Mouse (Mus musculus) lung, postnatal 25 days (tissue): ENCODE data around the gene Mdm2.

Experiments used
- DNase-seq: peaks from one replicate; pipeline ENCODE4 v3.0.0; 2022; ENCODE audit warnings: low spot score

Gene Mdm2

DNA sequence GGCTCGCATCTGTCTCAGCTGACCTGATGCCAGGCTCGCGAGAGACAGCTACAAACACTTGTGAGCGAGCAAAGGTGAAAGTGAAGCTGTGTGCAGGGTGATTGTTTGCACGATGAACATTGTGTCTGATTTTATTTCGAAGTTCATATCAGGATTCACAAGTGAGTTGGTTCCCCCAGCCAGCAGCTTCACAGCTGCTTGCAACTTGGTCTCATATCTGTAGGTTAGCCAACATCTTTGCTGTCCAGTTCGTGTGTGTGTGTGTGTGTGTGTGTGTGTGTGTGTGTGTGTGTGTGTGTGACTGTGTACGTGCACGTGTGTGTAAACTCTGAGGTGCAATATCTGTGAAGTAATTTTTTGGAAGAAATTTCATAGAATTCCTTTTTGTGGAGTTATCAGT lies 55.1 kb downstream of the Mdm2 start:
- no peak for DNase-seq

DNA sequence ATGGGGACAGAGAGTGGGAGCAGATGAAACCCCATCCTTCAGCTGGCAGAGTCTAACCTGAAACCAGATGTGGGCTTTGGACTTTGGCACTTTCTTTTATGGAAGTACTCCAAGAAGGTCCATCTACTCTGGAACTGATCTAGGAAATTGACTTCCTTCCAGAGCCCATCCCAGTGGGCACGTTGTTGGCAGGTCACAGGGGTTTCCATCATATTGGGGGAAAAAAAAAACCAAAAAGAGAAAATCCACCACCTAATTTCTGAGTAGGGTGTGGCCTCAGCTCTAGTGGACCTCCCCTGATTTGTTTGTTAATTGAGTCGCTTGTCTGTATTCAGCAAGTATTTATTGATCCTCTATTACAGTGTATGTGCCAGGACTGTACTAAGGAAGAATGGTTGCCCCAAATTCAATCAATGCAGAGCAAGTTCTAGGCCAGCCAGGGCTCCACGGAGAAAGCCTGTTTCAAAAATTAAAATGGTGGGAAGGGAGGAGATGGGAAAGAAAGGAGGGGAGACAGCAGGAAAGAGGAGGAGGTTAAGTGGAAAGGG lies 55.9 kb downstream of the Mdm2 start:
- no peak for DNase-seq

DNA sequence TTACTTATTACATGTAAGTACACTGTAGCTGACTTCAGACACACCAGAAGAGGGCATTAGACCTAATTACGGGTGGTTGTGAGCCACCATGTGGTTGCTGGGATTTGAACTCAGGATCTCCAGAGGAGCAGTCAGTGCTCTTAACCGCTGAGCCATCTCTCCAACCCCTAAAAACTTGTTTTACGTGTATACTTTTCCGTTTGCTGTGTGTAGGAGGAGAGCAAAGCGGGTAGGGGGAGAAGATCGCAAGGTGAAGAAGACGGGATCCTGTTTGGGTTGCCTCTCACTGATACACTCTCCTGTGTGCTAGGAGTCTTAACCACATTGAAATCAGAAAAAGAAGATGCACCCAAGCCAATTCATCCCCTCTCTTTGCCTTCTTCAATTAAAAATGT lies 56.8 kb downstream of the Mdm2 start:
- DNase-seq: no peak

DNA sequence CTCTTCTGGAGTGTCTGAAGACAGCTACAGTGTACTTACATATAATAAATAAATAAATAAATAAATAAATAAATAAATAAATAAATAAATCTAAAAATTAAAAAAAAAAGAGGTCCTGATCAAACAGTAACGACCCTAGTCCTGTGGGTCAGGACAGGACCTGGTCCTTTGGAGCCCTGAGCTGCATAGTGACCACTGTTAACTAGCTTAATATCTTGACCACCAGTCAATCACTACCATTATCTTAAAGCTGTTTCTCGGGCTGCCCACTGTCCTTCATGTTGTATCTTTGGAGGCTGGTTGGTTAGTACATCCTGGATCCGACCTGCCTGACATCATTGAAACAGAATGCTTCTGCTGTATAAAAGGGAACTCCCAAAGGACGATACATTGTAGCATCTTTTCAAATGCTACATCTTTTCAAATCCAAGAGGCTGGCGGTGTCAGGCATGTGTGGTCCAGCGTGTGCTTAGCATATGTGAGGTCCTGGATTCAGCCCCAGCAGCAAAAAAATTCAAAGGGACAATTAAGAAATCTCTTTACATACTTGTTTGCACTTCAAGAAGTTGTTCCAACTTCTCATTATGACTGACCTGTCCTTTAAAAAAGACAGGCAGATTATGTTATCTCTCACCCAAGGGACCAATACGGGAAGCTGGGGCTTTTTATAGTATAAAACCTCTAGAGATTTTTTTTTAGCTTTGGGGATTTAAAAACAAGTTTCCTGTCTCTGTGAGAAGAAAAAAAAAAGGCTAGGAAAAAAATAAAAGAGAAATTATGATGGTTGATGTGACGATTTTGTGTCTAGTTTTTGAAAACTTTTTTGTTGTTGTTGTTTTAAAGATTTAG lies 57.4 kb downstream of the Mdm2 start:
- DNase-seq: no peak

DNA sequence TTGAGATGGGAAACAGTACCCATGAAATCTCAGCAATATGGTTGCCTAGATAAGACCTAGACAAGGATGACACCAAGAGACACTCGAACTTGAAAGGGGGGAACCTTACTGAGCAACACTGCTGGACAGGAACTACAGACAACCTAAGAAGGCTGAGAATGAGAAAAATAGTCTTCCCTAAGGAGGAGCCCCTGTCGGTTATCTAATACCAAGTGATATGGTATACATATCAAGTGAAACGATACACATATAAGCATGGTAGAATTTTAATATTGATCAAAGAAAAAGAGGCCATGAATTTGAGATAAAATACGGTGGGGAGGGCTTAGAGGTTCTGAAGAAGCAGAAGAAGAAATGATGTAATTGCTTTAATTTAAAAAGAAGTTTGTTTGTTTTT lies 58.2 kb downstream of the Mdm2 start:
- DNase-seq: no peak

DNA sequence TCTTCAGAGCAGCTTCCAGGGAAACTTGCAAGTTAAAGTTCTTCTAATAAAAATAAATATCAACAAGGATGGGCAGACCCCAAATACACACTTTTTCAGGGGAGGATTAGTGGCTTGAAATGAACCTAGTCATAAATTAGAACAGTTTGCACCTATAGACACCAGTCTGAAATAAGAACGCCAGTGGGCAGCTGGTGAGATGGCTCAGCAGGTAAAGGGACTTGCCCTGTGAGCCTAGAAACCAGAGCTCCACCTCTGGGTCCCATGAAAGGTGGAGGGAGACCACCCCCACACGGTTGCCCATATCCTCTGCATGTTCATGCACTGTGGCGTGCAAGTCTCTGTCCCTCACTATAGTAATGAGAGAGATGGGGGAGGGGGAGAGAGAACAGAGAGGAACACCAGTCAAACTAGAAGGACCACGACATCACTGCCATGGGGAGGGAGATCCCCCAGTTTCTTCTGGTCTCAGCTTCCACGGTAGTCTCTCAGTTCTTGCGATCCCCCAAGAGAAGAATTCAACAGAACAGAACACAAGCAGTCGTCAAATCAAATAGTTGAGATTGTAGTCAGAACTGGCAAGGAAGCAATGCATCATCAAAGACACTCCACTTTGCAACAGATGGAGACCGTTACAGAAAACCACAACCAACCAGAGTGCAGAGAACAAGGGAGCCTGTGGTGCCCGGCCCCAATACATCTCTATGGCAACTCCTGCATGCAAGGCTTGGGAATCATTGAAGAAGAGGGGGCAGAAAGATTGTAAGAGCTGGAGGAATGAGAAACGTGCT lies 58.8 kb downstream of the Mdm2 start:
- DNase-seq: no peak

DNA sequence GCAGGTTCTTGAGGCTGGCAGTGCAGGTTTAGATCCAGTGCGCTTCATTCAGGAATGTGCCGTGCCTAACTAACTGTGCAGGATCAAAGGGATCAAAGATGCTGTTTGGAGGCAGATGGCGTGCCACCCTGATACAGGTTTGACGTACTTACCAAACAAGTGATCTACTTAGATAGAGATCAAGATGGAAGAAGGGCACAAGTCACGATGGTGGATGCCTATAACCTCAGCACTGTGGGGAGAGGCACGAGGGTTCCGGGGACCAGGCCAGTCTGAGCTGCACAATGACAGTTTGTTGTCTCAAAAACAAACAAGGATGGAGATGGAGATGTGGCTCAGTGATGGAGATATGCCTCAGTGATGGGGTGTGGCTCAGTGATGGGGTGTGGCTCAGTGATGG lies 59.8 kb downstream of the Mdm2 start:
- DNase-seq: no peak

DNA sequence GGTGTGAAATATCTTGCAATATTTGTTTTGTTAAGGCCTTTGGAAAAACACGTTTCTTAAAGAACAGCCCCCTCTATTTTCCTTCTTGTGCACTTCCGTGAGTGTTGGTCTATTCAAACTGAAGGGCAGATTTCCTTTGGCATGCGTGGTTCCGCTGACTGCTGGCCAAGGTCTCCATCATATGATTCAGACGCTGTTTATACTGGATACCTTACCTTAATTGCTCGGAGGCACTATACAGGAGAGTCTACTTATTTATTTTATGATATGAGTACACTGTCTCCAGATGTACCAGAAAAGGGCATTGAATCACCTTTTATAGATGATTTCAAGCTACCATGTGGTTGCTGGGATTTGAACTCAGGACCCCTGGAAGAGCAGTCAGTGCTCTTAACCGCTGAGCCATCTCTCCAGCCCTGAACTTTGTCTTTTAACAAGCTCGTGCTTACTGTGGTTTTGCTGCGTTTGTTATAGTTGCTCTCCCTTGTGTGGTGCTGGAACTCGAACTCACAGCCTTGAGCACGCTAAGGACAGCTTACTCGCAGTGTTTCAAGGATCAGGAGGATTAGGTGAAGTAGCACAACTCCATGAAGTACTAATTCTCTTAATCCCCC lies 60.4 kb downstream of the Mdm2 start:
- DNase-seq: no peak

DNA sequence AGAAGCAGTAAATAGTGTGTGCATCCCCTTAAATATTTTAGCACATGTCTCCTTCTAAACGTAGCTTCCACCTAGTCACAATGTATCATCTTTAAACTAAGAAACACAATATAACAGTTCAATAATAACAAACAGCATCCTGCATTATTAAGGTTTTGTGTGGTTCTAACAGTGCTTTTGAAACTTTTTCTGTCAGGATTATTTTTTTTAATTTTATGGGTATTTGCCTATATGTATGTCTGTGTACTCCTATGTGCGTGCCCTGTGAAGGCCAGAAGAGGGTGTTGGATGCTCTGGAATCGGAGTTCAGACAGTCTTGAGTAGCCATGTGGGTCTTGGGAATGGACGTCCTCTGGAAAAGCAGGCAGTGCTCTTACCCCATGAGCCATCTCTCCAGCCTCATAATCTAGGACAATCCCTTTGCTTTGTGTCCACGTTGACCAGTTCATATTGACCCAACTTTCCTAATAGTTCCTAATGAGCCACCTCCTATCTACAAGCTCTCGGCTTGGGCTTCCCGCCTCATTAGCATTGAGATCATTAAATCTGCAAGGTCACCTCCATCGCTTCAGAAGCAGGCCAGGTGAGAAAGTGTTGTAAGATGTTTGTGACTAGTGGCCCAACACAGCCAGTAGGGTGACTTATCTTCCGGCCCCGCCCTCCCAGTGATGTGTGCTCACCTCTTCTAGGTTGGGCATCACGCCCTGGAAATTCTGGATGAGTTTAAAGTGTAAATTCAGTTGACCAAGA lies 61.1 kb downstream of the Mdm2 start:
- peak; percentile 85 for DNase-seq

DNA sequence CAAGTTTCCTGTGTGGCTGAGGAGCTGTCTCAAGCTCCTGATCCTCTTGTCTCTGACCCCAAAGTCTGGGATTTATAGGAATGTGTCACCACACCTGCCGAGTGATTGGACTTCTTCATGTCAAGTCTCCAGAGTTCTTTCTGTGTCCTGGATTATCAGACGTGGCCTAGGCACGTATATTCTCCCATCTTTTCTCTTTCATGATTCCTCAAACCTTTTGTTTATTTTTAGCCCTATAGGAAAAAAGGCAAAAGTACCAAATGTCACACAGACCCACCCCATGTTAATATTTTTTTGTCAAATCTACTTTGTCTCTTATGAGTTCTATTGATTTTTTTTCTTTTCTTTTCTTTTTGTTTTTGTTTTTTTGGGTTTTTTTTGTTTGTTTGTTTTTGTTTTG lies 61.9 kb downstream of the Mdm2 start:
- DNase-seq: no peak

DNA sequence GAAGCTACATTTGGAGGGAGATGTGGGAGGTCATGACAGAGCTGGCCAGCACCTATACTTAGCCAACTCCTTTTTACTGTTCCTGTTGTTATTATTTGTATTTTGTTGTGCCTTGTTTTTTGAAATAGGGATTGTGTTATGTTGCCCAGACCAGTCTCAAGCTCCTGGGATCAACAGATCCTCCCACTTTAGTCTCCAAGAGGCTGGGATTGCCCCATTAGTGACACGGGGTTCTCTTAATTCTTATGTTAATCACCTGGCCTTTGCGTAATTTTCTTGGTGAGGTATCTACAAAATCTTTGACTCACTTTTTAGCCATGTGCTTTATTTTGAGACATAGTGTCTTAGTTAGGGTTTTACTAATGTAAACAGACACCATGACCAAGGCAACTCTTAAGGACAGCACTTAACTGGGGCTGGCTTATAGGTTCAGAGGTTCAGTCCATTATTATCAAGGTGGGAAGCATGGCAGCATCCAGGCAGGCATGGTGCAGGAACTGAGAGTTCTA lies 62.5 kb downstream of the Mdm2 start:
- no peak for DNase-seq

DNA sequence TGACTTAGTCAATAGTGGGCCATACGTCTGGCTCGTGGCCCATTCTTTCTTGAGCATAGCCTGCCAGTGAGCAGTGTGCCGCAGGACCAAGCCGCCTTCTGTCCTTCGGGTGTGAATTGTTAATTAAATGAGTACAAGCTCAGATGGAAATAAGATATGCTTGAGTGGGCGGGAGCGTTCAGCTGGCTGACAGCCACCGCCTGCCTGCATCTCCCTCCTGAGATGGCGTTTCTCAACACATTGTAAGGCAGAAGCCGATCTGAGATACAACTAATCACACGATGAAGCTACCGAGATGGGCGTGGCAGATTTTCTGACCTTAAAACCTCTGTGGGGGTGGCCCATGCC lies 63.4 kb downstream of the Mdm2 start:
- no peak for DNase-seq

DNA sequence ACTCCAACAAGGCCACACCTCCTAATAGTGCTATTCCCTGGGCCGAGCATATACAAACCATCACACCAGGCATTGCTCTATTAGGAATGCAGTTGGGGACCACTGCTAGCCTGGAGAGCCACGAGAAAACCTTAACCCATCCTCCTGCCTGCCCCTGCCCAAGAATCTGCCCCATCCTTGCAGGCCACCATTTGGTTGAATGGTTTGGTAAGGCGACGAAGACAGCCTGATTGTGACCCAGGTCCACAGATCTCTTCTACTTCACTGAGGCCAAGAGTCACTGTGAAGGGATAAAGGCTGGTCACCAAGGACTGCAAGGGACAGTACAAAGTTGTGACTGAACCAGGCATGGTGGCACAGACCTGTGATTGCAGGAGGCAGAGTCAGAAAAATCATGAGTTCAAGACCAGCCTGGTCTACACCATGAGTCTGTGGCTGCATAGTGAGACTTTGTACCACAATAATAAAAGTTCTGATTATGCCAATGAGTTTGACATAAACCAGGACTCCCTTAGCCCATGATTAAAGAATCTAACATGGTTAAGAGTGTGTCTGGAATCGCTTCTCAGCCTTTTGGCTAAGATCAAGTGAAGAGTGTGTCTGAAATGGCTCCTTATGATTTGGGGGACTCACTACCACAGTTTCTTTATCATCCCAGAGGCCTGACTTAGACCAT lies 63.9 kb downstream of the Mdm2 start:
- no peak for DNase-seq

DNA sequence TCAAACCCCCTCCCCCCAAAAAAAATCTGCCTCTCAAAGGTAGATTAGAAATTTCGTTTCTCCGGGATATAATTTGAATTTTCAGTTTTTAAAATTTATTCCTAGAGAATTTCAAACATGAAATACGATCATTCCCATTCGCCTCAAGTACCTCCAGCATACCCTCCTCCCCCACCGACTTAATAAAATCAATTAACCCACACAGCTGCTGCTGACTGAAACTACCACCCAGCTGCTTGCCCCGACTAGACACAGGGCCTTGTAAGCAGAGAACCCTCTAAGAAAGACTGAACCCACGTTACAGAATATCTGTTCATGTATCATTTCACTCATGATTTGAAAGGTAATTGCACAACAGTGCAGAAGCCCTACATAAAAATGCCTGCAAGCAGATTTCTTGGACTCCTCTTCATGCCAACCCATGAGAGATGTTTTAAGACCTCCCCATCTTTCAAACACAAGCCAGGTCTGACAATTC lies 65.0 kb downstream of the Mdm2 start:
- DNase-seq: no peak

DNA sequence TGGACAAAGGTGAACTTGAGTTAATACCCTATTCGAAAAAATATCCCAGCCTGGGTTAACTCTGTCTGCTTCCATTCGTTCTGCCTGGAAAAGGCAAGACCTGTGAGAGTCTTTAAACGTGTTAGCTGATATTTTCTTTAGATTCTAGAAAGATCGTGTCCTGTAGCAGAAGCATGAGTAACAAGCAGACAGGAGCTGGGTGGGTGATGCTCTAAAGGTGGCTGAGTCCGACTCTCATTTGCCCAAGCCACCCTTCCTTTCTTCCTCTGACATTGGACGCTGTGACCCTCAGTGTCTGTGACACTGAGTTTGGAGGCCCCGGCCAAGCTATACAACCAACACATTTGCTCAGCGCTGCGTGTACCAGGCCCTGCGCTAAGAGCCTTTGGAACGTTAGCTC lies 65.7 kb downstream of the Mdm2 start:
- no peak for DNase-seq

DNA sequence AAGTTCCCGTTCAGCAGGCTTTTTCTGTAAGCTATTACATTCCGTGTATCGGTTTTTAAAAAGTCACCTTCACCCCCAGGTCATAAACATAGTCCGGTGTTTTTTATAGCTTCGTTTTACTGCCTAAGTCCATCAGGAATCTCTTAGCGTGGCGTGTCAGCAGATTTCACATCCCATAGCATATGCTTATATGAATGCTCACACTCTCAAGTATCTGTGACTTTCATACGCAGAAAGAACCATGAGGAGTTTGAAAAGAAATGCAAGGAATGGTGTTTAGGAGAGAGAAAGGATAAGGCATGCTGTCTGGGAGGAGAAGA lies 66.2 kb downstream of the Mdm2 start:
- no peak for DNase-seq

DNA sequence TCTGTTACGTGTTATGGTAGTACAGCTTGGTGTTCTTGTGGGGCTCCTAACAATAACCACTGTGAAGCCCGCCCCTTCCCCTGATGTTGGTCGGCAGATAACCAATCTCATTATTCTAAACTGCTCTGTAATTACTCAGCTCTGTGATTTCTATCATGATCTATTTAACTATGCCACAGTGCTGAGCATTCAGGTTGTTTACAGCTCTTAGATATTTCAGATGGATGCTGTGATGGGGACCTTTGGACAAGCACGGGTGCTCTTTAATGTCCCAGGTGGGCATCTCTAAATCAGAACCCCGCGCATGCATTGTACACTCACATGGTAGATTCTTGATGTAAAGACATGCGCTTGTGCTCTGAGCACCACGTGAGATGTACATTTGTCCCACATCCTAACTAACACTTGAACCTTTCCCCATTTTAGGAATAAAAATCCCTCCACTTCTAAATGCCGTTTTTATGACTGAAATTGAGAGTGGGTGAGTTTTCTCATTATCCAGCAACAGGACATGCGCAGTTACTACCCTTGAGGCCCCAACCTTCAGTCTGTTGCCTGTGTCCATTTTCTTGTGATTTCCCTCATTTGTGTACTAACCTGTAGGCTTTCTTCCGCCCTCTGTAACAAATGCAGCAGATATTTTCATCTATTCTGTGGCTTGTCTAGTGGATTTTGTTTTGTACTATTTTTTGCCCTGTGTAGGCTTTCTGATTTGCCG lies 66.7 kb downstream of the Mdm2 start:
- no peak for DNase-seq

DNA sequence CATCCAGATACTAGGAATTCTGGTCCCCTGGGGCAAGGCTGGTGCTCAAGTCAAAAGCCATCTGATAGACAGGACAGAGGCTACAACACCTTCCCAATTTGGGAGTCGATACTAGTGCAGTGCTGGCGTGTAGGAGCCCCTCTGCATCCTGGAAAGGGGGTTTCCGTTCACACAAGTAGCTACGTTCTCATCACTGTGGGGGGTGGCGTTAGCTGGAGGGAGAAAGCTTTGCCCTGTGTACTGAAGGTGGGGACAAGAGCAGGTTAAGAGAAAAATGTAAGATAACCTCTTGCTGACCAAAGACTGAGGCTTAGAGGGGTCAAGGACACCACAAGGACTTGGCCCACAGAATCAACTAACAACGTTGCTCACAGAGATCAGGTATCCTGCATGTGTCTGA lies 67.3 kb downstream of the Mdm2 start:
- DNase-seq: no peak

DNA sequence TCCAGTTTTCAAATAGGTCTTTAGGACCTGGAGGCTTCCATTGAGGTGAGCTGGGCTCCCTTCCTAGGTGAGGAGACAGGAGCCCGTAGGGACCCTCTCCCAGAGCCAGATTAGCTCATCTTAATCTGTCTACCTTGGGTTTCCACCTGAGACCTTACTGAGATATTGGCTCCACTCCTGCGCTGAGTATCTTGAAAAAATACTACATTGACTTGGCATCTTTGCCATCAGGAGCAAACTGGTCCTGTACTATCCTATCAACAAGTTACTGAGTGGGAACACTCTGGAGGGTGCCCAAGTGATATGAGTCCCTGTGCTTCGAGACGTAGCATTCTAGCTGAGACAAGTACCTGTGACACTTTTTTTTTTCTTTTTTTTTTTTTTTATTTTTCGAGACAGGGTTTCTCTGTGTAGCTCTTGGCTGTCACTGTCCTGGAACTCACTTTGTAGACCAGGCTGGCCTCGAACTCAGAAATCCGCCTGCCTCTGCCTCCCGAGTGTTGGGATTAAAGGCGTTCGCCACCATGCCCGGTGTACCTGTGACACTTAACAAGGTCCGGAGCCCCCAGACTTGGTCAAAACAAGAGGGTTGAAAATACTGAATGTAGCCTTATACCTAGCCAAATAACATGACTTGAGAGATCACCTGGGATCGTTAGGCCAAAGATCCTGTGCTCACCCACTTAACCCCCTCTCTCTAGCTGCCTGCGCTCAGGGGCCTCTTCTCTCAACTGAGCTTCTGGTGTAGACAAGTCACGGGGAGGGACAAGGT lies 67.9 kb downstream of the Mdm2 start:
- DNase-seq: no peak

DNA sequence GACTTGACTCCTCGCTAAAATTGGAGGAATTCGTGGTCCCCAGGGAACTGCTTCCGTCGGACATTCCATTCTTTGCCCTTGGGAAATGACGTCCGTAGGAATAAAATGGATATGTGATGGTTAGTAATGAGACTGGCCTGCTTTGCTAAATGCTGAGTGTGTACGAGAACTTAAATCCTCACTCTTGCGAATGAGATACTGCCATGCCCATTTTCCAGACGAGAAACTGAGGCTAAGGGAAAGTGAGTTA lies 68.4 kb downstream of the Mdm2 start:
- DNase-seq: no peak
